ENCODE assay signal across 8 mouse cellular contexts in genomic region chr8:119196486-119197150, GRCm38 (mm10).
DNase-seq lines count a peak whose midpoint lies in the region.

No protein-coding gene starts in this region.

- WGBS in heart, embryonic 10.5 days, result 82% methylated on average over 10 of the region's 10 CpGs

- no peak overlapping the region for H3K27ac ChIP-seq in heart, embryonic 10.5 days

- no peaks in the 10 kb centered on the region for H3K9me3 ChIP-seq in heart, embryonic 10.5 days

- no peaks in the 10 kb centered on the region for H3K27me3 ChIP-seq in heart, embryonic 10.5 days (ENCODE audit: insufficient read depth, poor library complexity, severe bottlenecking)

- no peak overlapping the region for H3K4me3 ChIP-seq in heart, embryonic 10.5 days

- H3K4me1 ChIP-seq in heart, embryonic 10.5 days, result no peaks in the 10 kb centered on the region

- H3K36me3 ChIP-seq in heart, embryonic 10.5 days, result no peaks in the 10 kb centered on the region

- DNase-seq in heart, adult 18-20 months, result peak; percentile 60 to 64
- DNase-seq in heart, embryonic 10.5 days (ENCODE audit: low spot score), result no peak
- DNase-seq in adrenal gland, adult (ENCODE audit: inconsistent age in 2 of 2, low spot score in 1 of 2), result peak; percentile 53 to 88
- DNase-seq in frontal cortex, adult 2 months (ENCODE audit: extremely low spot score in 1 of 2, low spot score in 1 of 2), result peak; percentile 72 to 85
- DNase-seq in layer of hippocampus, postnatal 14 days (ENCODE audit: low spot score in 2 of 2), result peak; percentile 37 to 56
- peak; percentile 64 to 74 for DNase-seq in right cerebral cortex, postnatal 36 days (ENCODE audit: low spot score in 2 of 2)
- no peak for DNase-seq in c-Kit-positive CD71-positive TER-119-positive erythroid progenitor cells, embryonic 14.5 days (ENCODE audit: low spot score)
- no peak for DNase-seq in thymus, postnatal 0 days (ENCODE audit: low spot score)

Comparison
In these comparisons a context has a peak if more than half of its experiments do, and no peak if none do; other contexts are left out.
1. DNase-seq: peak in heart, adult 18-20 months (2 of 2), adrenal gland, adult (2 of 2), frontal cortex, adult 2 months (2 of 2), layer of hippocampus, postnatal 14 days (2 of 2) and right cerebral cortex, postnatal 36 days (2 of 2); none in heart, embryonic 10.5 days (single experiment), c-Kit-positive CD71-positive TER-119-positive erythroid progenitor cells, embryonic 14.5 days (single experiment) and thymus, postnatal 0 days (single experiment).